Mouse (Mus musculus): Measurements from ENCODE around the gene Gm28053.
"Not testable (repeated sequence)": the region's sequence is repeated elsewhere in the genome, so short reads cannot be mapped to it uniquely, and the experiment has no call there.

The Gm28053 gene

GRCm38 (mm10) chr6:48718455-48718854, at the start of gene Gm28053, which contains the start of gene Gimap7:
Gm28053 (plus strand) TSS chr6:48718607.
Gimap7 (plus strand) TSS chr6:48718621.
- no peak for DNase-seq (ENCODE audit: extremely low read depth, low read depth, low spot score)

- DNase-seq (ENCODE audit: extremely low read depth, low read depth, low spot score) = no peak
These were observed 48.9 kb upstream of the Gm28053 start for GRCm38 (mm10) chr6:48669446-48669969.

GRCm38 (mm10) chr6:48674291-48675058, 43.9 kb upstream of the Gm28053 start:
- no peak for DNase-seq (ENCODE audit: extremely low read depth, low read depth, low spot score)

- no peak for DNase-seq (ENCODE audit: extremely low read depth, low read depth, low spot score)
These were observed 42.9 kb upstream of the Gm28053 start for GRCm38 (mm10) chr6:48675400-48675930.

- no peak for DNase-seq (ENCODE audit: extremely low read depth, low read depth, low spot score)
These were observed 42.2 kb upstream of the Gm28053 start, which contains the start of gene Gimap9 for GRCm38 (mm10) chr6:48675931-48676859. Gimap9 (plus strand) TSS chr6:48676129.

- no peak for DNase-seq (ENCODE audit: extremely low read depth, low read depth, low spot score)
These were observed 41.5 kb upstream of the Gm28053 start for GRCm38 (mm10) chr6:48676860-48677415.

- no peak for DNase-seq (ENCODE audit: extremely low read depth, low read depth, low spot score)
These were observed 40.7 kb upstream of the Gm28053 start for GRCm38 (mm10) chr6:48677492-48678345.

GRCm38 (mm10) chr6:48678391-48678790, 40.0 kb upstream of the Gm28053 start:
- no peak for DNase-seq (ENCODE audit: extremely low read depth, low read depth, low spot score)

- DNase-seq (ENCODE audit: extremely low read depth, low read depth, low spot score) = no peak
These were observed 38.7 kb upstream of the Gm28053 start for GRCm38 (mm10) chr6:48679701-48680100.

- DNase-seq (ENCODE audit: extremely low read depth, low read depth, low spot score) = no peak
These were observed 38.0 kb upstream of the Gm28053 start for GRCm38 (mm10) chr6:48680421-48680820.

- DNase-seq (ENCODE audit: extremely low read depth, low read depth, low spot score) = no peak
These were observed 36.8 kb upstream of the Gm28053 start for GRCm38 (mm10) chr6:48681472-48682090.

- no peak for DNase-seq (ENCODE audit: extremely low read depth, low read depth, low spot score)
These were observed 36.1 kb upstream of the Gm28053 start for GRCm38 (mm10) chr6:48682271-48682670.

GRCm38 (mm10) chr6:48683263-48683821, 35.1 kb upstream of the Gm28053 start:
- not testable (repeated sequence) for DNase-seq (ENCODE audit: extremely low read depth, low read depth, low spot score)

GRCm38 (mm10) chr6:48684319-48684718, 34.1 kb upstream of the Gm28053 start, which contains the start of gene Gimap4:
Gimap4 (plus strand) TSS chr6:48684549.
- DNase-seq (ENCODE audit: extremely low read depth, low read depth, low spot score) = no peak

- DNase-seq (ENCODE audit: extremely low read depth, low read depth, low spot score) = no peak
These were observed 33.6 kb upstream of the Gm28053 start for GRCm38 (mm10) chr6:48684806-48685205.

GRCm38 (mm10) chr6:48685251-48685650, 33.2 kb upstream of the Gm28053 start:
- no peak for DNase-seq (ENCODE audit: extremely low read depth, low read depth, low spot score)

GRCm38 (mm10) chr6:48685694-48686665, 32.4 kb upstream of the Gm28053 start:
- DNase-seq (ENCODE audit: extremely low read depth, low read depth, low spot score) = no peak

- no peak for DNase-seq (ENCODE audit: extremely low read depth, low read depth, low spot score)
These were observed 31.3 kb upstream of the Gm28053 start for GRCm38 (mm10) chr6:48687077-48687476.
